Mouse (Mus musculus) olfactory bulb, adult 2 months (tissue): ENCODE data around the gene Ehhadh. TPM values are rescaled to one million over a fixed set of nuclear protein-coding genes. Genes with fewer than 3 reads are reported as not detected.
"Not testable (repeated sequence)": the region's sequence is repeated elsewhere in the genome, so short reads cannot be mapped to it uniquely, and the experiment has no call there.

Source experiments
- H3K27ac ChIP-seq: fragments of 200-500 bp; 2 replicates; pipeline ENCODE4 v1.5.1; 2012; ENCODE audit warnings: low read depth, low read length; ENCODE audit not compliant: insufficient read depth
- H3K4me1 ChIP-seq: fragments of 200-500 bp; 2 replicates; pipeline ENCODE4 v1.6.1; 2012; ENCODE audit warnings: low read length; ENCODE audit not compliant: control insufficient read depth, insufficient read depth
- H3K4me3 ChIP-seq: fragments of 200-500 bp; 2 replicates; pipeline ENCODE4 v1.5.1; 2012; ENCODE audit warnings: mild to moderate bottlenecking, low read depth, low read length, moderate library complexity; ENCODE audit not compliant: insufficient read depth
- CTCF ChIP-seq: fragments of 200-500 bp; IDR thresholded peaks from 2 replicates; pipeline ENCODE4 v1.5.1; 2012; ENCODE audit warnings: low read depth, mild to moderate bottlenecking, low read length, moderate library complexity; ENCODE audit not compliant: insufficient read depth
- POLR2A ChIP-seq: fragments of 200-500 bp; IDR thresholded peaks from 2 replicates; pipeline ENCODE4 v1.6.1; 2012; ENCODE audit warnings: mild to moderate bottlenecking, low read depth, low read length, moderate library complexity; ENCODE audit not compliant: insufficient read depth
- WGBS: fragments of 180-500 bp; shearing (Covaris S2); methylation state at CpG from one replicate; pipeline ENCODE4 v1.1.7; 2018; 5-methylcytosine and 5-hydroxymethylcytosine counted together
- polyA plus RNA-seq: library from polyadenylated mRNA; stranded (reverse); fragments of >200 nt; gene quantifications from 2 replicates; pipeline ENCODE4 v1.2.4, GENCODE M21; 2012; ENCODE audit warnings: low replicate concordance; ENCODE audit not compliant: missing spikeins, insufficient read depth, insufficient read length

Ehhadh gene
- polyA plus RNA-seq, 1 experiment, result not detected

- H3K27ac ChIP-seq, result no peak overlapping the region
- WGBS, result 89% methylated on average over 1 of the region's 1 CpGs
- TF ChIP-seq POLR2A (no peak), CTCF (no peak)
- H3K4me1 ChIP-seq, result no peaks in the 10 kb centered on the region
- H3K4me3 ChIP-seq, result no peak overlapping the region
These were observed 19.3 kb upstream of the Ehhadh start for GRCm38 (mm10) chr16:21806892-21807291.

DNA sequence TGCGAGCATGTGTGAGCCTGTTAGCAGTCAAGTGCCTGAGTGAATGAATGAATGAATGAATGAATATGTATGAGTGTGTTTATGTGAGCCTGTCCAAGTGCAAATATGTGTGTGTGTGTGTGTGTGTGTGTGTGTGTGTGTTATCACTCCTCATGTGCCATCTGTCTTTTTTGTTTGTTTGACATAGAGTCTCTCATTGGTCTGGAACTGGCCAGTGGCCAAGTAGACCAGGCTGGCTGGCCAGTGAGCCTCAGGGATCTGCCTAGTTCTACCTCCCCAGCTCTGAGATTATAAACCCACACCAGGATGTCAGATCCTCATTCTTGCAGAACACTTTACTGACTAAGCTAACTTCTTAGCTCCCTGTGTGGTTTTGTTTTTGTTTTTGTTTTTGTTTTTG is 16.7 kb upstream of the Ehhadh start:
- WGBS, result 93% methylated on average over 1 of the region's 1 CpGs
- H3K4me1 ChIP-seq, result no peaks in the 10 kb centered on the region
- H3K27ac ChIP-seq, result no peak overlapping the region
- TF ChIP-seq POLR2A (no peak), CTCF (no peak)
- H3K4me3 ChIP-seq, result no peak overlapping the region

GRCm38 (mm10) chr16:21795071-21795470 is 7.5 kb upstream of the Ehhadh start:
- no peak for TF ChIP-seq POLR2A
- TF ChIP-seq CTCF, result no peak
- Histone ChIP-seq H3K4me1 (no peaks in the 10 kb centered on the region), H3K4me3 (no peak overlapping the region), H3K27ac (no peak overlapping the region)
- 9% methylated on average over 5 of the region's 5 CpGs for WGBS

GRCm38 (mm10) chr16:21794697-21795045 is 7.1 kb upstream of the Ehhadh start:
- peak overlapping the region; percentile 55; the same call in 1 of the 2 replicates for H3K27ac ChIP-seq
- TF ChIP-seq CTCF, result no peak
- TF ChIP-seq POLR2A, result no peak
- no peaks in the 10 kb centered on the region for H3K4me1 ChIP-seq
- under 1% methylated on average over 14 of the region's 14 CpGs for WGBS
- peak overlapping the region; percentile 58 for H3K4me3 ChIP-seq

DNA sequence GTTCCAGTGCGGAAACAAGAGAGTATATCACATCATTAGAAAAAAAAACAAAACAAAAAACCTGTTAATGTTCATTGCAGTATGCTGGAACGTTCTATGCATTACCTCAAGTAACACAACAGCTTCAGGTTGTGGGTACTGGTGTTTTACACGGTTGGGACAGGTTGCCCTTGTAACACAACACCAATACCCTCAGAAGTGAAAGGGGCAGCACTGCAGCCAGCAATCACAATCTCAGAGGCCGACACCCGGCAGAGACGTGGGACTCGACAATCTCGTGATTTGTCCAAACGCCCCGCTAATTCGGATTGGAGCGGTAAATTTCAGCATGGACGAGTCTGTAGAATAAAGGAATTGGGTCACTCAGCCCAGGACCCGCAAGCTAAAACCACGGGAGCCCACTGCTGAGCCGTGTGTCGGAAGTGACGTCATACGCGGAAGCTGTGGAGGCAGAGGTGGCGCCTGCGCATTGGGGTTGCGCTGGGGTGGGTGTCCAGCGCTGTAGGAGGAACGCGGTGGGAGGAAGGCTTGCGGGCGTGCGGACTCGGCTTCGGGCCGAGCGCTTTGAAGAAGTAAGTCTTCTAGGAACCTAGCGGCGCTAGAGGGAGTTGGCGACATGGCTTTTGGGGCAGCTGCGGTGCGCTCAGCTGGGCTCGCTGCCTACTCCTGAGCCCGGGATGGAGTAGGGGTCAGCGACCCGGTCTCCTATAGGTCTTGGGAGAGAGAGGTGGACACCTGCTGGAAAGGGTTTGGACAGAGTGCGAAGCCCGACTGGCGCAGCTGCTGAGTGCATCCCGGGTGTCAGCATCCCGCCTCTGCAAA is 6.5 kb upstream of the Ehhadh start, which contains the start of gene Map3k13:
Gene Map3k13 (plus strand): TSS at position 472 of the 822 bp plus-strand sequence.
- no peaks in the 10 kb centered on the region for H3K4me1 ChIP-seq
- peak within 1 kb of the TSS; percentile 61 for H3K27ac ChIP-seq
- H3K4me3 ChIP-seq, result peak within 1 kb of the TSS; percentile 58
- under 1% methylated on average over 47 of the region's 47 CpGs for WGBS
- TF ChIP-seq CTCF, result no peak; the same call in 1 of the 2 replicates
- peak; percentile 98 for TF ChIP-seq POLR2A

- not testable (repeated sequence) for H3K4me3 ChIP-seq, H3K27ac ChIP-seq, H3K4me1 ChIP-seq
- 23% methylated on average over 2 of the region's 2 CpGs for WGBS
These were observed 5.6 kb upstream of the Ehhadh start for GRCm38 (mm10) chr16:21793080-21793810.

DNA sequence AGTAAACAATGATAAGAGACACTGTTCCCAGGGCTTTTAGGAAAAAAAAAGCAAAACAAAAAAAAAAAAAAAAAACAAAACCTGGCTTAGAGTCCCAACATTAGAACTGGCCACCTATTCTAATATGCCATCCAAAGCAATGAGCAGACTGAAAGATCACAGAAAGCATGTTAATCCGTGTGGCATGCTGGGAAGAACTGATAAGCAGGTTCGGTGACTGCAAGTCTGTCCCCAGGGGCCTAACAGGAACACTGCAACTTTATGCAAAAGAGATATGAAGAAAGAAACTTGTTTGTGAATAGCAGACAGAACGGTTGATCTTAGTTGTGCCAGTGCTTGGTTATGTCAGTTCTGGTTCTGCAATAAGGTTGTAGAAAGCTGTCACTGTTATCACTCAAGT is 4.2 kb upstream of the Ehhadh start:
- Histone ChIP-seq H3K27ac (no peak overlapping the region), H3K4me1 (peaks cover 4% of the 10 kb centered on the region; the same call in 1 of the 2 replicates), H3K4me3 (no peak overlapping the region)
- WGBS, result 58% methylated on average over 3 of the region's 3 CpGs
- TF ChIP-seq CTCF (no peak), POLR2A (no peak)

- 25% methylated on average over 1 of the region's 1 CpGs for WGBS
These were observed 2.9 kb upstream of the Ehhadh start for GRCm38 (mm10) chr16:21790469-21790868.

DNA sequence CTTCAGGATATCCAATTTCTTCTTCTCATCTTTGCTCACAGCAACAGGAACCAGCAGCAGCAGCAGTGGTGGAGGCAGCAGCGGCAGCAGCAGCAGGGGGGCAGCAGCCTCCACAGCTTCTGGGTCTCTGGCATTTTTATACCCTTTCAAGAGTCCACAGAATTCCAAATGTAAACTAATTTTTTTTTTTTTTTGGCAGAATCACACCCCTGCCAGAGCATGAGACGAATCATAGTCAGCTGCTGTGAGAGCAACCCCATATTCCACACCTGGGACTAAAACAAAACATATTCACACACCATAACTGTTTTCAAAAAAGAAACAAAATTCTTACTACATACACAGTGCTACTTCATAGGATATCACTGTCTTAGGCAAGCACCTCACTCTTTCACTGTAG is 1.6 kb upstream of the Ehhadh start:
- no peak for TF ChIP-seq CTCF
- TF ChIP-seq POLR2A, result no peak
- 84% methylated on average over 2 of the region's 2 CpGs for WGBS
- peaks cover 4% of the 10 kb centered on the region; the same call in 1 of the 2 replicates for H3K4me1 ChIP-seq
- no peak overlapping the region for H3K27ac ChIP-seq
- H3K4me3 ChIP-seq, result no peak overlapping the region

More at GRCm38 (mm10) chr16:21790469-21790868, 2.9 kb upstream of the Ehhadh start:
- Histone ChIP-seq H3K27ac (no peak overlapping the region), H3K4me3 (no peak overlapping the region), H3K4me1 (peaks cover 4% of the 10 kb centered on the region; the same call in 1 of the 2 replicates)
- TF ChIP-seq POLR2A, result no peak
- TF ChIP-seq CTCF, result no peak
